Mouse (Mus musculus) layer of hippocampus, postnatal 10 days (tissue): ENCODE data around the gene Fam98c. TPM values are rescaled to one million over a fixed set of nuclear protein-coding genes. Genes with fewer than 3 reads are reported as not detected.
"Not testable (repeated sequence)": the region's sequence is repeated elsewhere in the genome, so short reads cannot be mapped to it uniquely, and the experiment has no call there.

ENCODE experiments used
- DNase-seq, 2 experiments: peaks; one replicate each; pipeline ENCODE4 v3.0.0; 2021; ENCODE audit warnings: low spot score in 2 of 2
- total RNA-seq, 2 experiments: library from RNA; stranded (reverse); gene quantifications; 2 replicates each; pipeline ENCODE4 v1.2.3; 2021

Gene Fam98c
- total RNA-seq, 2 experiments from 2014 or later = 28.6 to 35.6 TPM

DNA sequence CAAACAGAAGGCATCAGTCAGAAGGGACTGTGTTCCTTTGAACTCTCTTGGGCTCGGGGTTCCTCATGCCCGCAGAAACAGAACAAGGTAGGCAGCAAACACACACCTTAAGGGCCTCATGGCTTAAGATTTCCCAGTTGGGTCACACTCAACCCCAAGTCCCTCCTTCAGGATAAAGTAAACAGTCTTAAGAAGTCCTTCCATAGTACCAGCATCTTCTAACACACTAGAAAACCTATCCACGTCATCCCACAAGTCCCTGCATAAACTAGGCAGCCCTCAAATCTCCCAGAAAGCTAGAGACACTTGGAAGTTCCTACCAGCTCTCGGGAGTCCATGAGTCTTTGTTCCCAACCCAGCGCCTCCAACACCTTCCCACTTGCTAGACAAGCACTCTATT is 6.3 kb upstream of the Fam98c start:
- no peak for DNase-seq

- no peak for DNase-seq
Observed at GRCm38 (mm10) chr7:29158264-29158663, 2.2 kb upstream of the Fam98c start.

DNA sequence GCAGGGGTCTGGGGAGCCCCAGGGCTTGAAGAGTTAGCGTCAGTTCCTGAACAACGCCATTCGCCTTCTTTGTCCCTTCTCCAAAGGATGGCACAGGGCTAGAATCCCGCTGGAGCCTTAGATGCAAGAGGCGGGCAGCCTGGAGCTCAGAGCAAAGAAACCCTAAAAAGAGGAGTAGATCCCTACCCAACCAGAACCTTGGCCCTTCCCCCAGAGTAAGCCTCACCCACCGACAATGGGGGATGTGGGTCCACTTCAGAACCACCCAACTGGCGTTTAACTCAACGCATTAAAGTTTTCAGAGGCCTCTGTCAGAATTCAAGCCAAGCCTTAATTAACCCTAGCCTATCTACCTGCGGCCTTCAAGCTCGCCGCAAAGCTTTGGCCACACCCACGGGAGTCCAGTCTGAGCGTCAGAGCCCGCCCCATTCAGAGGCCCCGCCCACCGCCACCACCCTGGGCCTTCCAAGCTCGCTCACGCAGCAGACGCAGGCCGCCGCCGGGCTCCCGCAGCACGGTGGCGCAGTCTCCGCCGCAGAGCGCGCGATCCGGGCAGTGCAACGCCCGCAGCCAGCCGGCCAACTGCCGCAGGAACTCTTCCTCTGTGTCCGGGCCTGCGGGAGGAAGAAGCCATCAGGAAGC is 717 bp downstream of the Fam98c start:
- DNase-seq = peak; percentile 87 to 93

DNA sequence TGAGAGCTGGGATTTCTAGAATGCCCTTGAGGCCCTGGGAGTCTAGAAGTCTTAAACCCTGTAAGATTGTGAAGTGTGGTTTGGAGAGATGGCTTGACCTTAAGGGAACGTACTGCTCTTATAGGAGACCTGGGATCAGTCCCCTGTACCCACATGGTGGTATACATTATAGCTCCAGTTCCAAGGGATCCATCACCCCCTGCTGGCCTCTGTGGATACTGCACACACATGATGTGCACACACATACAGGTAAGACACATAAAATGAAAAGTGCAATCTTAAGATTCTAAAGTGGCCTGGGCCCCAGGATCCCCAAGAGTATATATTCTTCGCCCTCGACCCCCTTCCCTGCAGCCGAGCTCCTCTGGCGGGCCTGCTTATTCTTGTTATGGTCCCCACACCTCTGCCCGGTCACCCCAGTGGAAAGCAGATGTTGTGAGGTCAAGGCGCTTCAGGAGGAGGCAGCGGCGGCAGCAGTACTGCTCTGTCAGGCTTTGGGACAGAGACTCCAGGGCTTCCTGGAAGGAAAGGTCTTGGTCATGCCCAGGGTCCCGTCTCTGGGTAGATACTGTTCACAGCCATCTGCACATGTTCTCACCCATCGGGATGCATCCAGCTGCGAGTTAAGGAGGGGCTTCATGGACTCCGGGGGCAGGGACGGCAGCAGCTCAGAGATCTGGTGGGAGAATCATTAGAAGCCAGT is 1.9 kb downstream of the Fam98c start:
- no peak for DNase-seq

- DNase-seq = no peak
Observed at GRCm38 (mm10) chr7:29151486-29151885, 4.5 kb downstream of the Fam98c start.

DNA sequence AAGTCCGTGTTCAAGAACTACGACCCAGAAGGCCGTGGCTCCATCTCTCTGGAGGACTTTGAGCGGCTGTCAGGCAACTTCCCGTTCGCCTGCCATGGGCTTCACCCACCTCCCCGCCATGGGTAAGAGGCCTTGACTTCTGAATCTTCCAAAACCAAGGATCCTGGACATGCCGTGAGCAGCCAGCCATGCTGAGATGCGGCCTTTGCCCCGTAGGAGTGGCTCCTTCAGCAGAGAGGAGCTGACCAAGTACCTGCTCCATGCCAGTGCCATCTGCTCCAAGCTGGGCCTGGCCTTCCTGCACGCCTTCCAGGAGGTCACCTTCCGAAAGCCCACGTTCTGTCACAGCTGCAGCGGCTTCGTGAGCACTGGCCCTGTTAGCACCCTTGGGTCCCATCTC is 7.3 kb downstream of the Fam98c start:
- no peak for DNase-seq

DNA sequence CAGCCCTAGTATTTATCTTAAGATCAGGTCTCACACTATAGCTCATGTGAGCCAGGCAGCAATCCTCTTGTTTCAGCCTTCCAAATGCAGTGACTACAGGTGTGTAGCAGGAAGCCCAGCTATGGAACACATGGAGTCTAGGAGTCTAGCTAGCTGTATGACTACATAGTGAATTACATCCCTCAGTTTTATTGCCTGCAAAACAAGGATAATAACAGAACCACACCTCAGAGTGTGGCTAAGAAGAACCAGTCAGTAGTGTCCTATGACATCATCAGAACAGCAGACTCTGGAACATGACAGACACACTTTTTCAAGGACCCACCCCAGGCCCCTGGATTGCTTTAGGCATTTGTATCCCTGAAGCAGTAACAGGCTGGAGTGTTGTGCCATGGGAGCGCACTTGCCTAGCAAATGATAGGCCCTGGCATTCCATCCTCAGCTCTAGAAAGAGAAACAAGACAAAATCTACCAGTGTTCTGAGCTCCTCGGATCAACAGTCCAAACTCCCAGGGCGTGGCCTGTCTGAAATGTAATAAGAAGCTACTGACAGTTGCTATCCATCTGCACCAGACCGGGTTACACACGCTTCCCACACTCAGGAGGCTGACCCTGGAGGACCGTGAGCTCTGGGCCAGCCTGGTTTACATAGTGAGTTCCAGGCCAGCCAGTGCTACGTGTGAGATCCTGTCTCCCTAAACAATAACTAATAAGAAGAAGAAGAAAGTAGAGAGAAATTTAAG is 9.2 kb downstream of the Fam98c start:
- no peak for DNase-seq

DNA sequence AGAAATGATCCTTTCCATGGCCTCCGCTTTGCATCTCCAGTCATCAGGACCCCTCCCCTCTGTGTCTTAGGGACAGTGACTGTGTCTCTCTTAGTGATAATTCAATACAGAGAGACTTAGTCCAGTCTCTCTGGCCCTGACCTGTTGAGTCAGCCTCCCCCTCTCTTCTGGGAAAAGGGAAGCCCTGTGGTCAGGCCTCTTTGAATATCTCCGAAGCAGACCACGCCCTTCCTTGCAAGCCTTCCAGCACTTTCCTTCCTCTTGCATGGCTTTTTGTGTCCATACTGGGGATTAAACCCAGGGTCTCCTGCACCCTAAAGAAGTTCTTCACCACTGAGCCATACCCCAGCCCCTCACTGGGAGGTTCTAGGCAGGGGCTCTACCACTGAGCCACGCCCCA is 12.0 kb downstream of the Fam98c start:
- no peak for DNase-seq

- no peak for DNase-seq
Observed at GRCm38 (mm10) chr7:29141416-29141815, 14.6 kb downstream of the Fam98c start.

DNA sequence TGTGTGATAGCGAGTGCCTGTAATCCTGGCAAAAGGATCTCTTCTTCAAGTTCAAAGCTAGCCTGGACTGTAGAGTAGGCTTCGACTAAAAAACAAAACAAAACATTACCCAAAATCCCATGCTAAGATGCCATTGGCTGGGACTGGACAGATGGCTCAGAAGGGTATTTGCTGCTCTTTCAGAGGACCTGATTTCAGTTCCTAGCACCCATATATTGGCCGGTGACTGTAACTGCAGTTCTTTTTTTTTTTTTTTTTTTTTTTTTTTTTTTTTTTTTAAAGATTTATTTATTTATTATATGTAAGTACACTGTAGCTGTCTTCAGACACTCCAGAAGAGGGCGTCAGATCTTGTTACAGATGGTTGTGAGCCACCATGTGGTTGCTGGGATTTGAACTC is 16.8 kb downstream of the Fam98c start:
- DNase-seq = not testable (repeated sequence)

- DNase-seq = no peak
Observed at GRCm38 (mm10) chr7:29137429-29137828, 18.6 kb downstream of the Fam98c start.

GRCm38 (mm10) chr7:29134693-29135386 is 21.2 kb downstream of the Fam98c start, which contains the start of gene Rasgrp4:
Gene Rasgrp4, plus strand, starts transcription at chr7:29134851.
- peak in 1 of 2 experiments; percentile 36 for DNase-seq

DNA sequence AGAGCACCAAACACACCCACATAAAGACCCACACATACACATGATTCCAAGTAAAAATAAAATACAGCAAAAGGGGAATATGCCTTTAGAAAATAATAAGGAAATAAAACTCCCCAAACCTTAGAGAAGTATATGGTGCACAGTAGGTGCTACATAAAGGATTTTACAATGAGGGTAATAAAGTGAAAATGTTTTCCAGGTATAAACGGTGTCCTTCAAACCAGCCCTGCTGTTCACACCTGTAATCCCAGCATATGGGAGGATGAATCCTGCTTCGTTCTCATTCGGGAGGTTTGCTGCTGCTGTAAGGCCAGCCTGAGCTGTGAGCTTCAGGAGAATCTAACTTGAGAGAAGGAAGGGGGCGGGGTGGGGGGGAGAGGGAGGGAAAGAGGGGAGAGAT is 21.8 kb downstream of the Fam98c start:
- DNase-seq = no peak

- no peak for DNase-seq
Observed at GRCm38 (mm10) chr7:29128725-29129124, 27.3 kb downstream of the Fam98c start.

DNA sequence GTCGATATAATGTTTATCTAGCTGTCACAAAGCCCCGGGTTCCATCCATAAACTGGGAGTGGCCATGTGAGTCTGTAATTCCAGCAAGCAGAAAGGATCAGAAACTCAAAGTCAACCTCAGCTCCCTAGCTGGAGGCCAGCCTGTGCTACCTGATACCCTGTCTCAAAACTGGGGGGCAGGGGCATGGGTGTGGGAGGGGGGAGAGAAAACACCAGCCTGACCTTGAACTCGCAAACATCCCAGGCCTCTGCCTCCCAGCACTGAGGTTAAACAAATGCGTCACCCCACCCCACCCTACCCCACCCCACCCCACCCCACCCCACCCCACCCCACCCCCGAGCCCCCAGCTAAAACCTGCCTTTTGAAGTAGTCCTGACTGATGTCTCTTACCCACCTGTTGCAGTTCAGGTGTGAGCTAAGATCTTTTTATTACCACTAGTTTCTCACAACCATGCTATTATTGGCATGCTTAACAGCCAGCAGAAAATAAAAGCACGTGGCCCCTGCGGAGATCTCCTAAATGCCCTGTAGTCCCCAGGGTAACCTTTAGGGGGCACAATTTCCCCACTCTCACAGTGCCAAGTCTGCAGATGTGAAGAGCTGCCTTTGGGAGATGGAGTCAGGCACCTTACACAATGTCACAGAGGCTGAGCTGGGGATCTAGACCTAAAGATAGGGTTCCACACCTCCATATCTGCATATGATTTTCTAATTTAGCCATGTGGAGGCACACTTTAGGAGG is 29.7 kb downstream of the Fam98c start:
- peak; percentile 40 to 50 for DNase-seq

GRCm38 (mm10) chr7:29124970-29125369 is 31.1 kb downstream of the Fam98c start, which contains the start of gene Ryr1:
Gene Ryr1, minus strand, starts transcription at chr7:29125179.
- DNase-seq = peak in 1 of 2 experiments; percentile 18

DNA sequence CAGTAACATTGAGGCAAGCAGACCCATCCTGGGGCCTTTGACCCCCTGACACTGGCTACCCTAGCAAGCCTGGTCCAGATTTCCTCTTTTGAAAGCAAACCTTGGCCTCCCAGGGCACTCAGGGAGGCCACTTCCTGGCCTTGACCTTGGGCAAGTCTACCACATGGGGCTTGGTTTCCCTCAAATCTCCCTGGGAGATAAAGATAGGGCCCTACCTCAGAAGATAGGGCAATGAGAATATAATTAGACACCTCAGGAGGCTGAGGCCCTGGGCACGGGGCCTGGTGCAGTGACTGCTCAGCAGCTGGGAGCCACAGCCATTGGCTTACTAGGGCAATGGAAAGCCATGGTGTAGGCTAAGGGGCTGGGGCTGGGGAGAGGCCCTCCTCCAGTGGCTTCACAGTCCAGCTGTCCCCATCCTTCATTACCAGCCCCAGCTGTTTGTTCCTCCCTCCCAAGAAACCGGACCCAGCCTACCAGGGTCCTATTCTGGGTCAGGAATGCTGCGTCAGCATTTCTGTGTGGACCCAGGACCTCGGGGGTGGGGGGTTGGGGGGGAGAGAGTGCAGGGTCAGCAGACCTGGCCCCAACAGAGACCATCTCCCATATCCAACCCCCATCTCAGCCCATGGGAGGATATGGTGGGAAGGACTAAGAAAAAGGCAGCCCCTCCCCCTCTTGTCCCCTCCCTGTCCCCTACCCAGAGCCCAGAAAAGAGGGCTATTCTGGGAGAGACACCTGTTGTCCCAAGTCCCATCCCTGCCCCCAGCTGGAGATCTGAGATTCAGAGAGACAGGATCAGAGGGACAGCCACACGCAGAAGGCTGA is 32.3 kb downstream of the Fam98c start:
- DNase-seq = no peak

GRCm38 (mm10) chr7:29122821-29123220 is 33.2 kb downstream of the Fam98c start:
- no peak for DNase-seq

GRCm38 (mm10) chr7:29119526-29119925 is 36.5 kb downstream of the Fam98c start:
- no peak for DNase-seq
